ENCODE assay signal across 11 mouse cellular contexts in the genomic region with DNA sequence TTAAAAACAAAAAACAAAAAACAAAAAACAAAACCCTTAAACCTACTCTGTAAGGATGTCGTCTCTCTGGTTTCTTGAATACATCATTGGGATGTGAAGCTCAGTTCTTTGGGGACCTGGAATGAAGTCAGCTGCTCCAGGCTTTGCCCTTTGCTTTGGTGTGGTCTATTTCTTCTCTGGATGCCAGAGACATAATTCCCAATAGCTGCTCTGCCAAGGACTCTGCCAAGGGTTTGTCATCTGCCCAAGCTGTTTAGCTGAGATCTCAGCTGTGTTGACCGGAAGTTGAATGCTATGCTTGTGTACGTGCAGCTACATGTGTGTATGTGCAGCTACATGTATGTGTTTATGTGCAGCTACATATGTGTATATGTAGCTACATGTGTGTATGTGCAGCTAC.
"Had no signal": no experiment of that assay in that cellular context is flagged by ENCODE, and none has a peak within 500 bp of the region (broad histone marks: within the 10 kb centered on the region; RNA-seq: fewer than 3 reads in every experiment).

No protein-coding gene starts in this region.

- DNase-seq: kidney, postnatal 25 days; liver; liver, embryonic 13.5 days; liver, postnatal 0 days; lung, postnatal 14 days; midbrain, embryonic 14.5 days; retina, postnatal 1 day; right cerebral cortex, postnatal 4 days; spleen, adult 18-20 months; thymus, adult 18-20 months; thymus, postnatal 14 days had no signal
